Mouse (Mus musculus): ENCODE results near the gene Ppp1r7.

GRCm38 (mm10) chr1:93401191-93402052, 58.8 kb downstream of the Ppp1r7 start:
- TF ChIP-seq CTCF (IDR thresholded peaks at IDR 0.05) (peak; percentile 19; the same call in 1 of the 2 replicates), EP300 (IDR thresholded peaks at IDR 0.05) (no peak)

All from lung, postnatal 0 days (tissue).